Mouse (Mus musculus) cerebellum, postnatal 10 days (tissue): ENCODE measurements at regions not wholly inside any gene's neighbourhood (a gene's known extent, or its start where the extent isn't known, plus 50 kb on each side); places are given as distances from the start of the nearest gene placed in this dataset.
A peak's percentile ranks its signal among the peaks of the same experiment; 100 is the strongest.
"Not testable (repeated sequence)": the region's sequence is repeated elsewhere in the genome, so short reads cannot be mapped to it uniquely, and the experiment has no call there.

Source experiments
- DNase-seq, 2 experiments: peaks; one replicate each; pipeline ENCODE4 v3.0.0; 2021; ENCODE audit warnings: mixed read lengths in 2 of 2

DNA sequence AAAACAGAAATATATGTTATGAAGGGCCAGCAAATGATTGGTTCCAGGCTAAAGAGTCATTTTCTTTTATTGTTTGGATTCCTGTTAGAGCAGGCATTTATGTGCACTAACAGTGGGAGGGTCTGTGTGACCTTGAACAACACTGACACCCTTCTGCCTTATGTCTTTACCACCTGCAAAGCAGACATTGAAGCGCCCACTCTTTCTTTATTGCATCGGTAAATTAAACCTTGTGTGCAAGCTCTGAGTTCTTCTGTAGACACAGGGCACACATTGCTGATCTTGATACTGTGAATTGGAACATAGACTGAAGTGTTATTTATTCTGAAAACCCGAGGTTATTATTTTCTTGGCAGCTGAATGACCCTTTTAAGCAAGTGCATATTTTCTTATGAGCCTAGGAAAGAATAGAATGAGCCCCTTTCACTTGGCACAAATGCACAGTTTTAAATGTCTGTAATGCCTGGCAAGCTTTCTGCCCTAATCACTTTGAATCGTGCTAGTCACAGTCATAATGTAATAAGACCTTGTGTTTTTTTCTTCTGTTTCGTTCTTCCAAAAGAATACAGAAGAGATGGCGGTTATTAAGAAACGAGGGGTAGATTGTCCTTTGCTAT is 125.1 kb upstream of the Cobl start:
- no peak for DNase-seq

DNA sequence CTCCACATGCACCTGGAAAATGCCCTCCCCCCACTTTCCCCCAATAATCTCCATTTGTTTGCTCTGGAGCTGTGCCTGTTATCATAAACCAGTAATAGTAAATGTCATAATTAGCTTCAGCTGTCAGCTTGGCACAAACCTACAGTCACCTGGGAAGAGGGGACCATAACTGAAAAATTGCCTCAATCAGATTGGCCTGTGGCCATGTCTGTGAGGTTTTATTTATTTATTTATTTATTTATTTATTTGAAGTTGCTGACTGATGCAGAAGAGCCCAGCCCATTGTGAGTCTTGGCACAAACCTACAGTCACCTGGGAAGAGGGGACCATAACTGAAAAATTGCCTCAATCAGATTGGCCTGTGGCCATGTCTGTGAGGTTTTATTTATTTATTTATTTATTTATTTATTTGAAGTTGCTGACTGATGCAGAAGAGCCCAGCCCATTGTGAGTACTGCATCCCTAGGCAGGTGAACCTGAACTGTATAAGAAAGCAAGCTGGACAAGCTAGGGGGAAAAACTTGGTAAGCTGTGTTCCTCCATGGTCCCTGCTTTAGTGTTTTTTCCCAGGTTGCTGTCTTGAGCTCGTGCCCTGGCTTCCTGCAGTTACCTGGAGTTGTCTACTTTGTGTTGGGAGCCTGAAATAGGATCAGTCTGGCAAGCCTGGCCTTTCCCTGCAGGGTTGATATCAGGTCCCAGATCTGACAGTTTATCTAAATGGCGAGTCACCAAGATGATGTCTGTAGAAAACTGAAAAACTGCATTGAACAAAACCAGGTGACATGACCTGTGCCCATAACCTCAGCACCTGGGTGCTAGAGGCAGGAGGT is 120.3 kb upstream of the Cobl start:
- DNase-seq = peak; percentile 47 to 69

DNA sequence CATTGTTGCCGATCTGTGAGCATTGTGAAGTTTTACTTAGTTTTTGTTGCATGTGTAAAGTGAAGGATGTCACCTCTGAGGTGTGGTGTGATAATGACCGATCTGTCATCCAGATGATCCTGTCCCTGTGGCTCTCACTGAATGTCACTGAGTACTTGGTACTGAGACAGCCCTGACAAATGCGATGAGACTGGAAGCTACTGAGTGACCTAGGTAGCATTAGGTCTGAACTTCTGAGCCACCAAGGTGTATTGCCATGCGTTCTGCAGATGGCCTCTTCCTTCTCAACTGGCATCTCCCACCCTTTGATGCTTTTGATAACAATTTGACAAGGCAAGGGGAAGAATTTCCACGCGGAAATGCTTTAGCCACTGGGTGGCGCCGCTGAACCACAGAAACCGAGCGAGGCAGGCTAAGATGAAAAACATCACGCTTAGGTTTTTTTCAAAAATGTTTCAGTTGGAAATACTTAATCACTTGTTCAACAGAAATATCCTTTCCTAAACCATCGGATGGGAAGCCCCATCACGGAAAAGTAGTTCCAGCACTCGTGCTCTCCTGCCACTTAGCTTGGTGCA is 114.3 kb upstream of the Cobl start:
- peak; percentile 81 to 84 for DNase-seq

DNA sequence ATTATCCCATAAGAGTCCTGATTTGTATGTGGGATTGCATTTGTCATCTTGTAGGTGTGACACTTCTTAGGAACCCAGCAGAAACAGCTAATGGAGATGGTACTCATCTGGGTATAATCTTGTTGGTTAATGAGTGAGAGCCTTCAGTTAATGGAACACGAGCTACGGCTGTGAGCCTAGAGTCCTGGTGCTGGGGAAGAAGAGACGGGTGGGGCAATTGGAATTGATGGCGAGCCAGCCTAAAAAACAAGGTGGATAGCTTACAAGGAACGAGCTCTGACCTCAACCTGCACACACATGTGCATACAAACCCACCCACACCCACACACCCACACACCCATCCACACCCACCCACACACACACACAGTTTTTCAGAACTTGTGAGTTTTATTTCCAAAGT is 94.9 kb upstream of the Cobl start:
- no peak for DNase-seq

DNA sequence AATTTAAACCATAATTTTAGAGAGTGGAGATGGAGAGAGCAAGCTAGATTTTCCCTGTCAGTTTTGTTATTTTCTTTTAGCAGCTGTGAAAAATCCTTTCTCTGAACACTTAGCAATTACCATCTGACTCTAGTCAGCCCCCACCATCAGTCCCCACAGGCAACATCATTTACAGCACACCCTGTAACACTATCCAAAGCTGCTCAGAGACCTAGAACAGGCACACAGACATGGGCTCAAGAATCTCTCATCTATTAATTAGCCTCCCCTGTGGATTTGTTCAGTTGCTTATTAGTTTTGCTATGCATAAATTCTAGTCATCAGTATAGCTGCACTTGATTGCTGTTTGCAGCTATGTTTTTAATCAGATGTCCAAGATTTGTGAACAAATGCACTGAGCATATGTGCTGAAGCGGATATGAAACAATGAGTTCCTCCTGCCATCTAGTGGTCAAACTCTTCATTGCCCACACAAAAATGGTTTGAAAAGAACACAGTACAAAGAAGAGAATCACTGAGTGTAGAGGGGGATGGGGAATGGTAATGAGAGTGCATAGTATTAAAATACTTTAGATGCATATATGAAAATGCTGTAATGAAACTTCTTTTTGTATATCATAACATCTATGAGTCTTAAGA is 94.4 kb upstream of the Cobl start:
- peak; percentile 62 to 72 for DNase-seq

DNA sequence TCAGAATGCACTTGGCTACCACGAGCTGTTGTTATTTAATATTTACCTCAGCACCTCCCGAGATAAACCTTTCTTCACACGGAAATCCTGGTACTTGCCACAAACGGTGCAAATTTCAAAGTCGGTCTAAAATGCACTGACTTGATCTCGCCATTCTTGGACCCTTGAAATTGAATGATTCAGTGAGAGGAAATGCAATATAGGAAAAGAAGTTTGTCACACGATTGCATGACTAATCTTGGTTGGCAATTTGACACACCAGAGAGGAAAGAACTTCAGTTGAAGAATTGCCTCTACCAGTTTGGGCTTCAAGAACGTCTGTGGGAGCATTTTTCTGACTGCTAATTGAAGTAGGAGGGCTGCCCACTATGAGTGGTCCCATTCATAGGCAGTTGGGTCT is 93.4 kb upstream of the Cobl start:
- DNase-seq = no peak

DNA sequence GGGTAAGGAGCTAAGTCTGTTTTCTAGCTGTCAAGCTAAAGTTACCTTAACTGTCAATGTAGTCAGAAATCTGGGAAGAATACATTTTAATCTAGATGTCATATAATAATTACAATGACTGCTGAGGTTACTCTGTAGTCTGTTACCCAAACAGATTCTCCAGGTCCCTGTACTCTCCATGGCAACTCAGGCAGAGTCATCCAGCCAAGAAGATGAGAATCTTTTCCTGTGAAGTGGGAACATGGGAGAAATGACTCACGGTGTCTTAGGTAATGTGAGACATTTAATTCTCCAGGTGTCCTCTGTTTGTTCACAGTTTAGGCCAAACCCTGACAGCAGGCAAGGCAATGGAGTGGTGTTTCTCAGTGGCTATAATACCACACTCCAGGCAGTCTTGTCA is 81.0 kb upstream of the Cobl start:
- no peak for DNase-seq

DNA sequence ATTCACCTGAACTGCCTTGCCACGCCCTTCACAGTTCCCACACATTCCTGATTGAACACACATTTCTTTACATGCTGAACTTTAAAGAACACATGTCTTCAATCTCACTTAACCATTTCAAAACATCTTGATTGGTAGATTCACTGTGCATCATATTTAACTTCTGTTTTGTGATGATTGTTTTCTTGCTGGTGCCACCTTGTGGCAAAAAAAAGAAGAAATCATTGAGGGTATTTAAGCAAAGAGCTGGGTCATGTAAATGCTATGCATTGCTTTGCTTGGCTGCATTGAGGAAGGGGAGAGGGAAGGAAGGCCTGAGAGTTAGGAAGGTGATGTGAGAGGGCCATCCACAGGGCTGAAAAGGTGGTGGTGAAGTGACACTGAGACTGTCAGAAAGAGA is 78.3 kb upstream of the Cobl start:
- peak in 1 of 2 experiments; percentile 22 for DNase-seq

DNA sequence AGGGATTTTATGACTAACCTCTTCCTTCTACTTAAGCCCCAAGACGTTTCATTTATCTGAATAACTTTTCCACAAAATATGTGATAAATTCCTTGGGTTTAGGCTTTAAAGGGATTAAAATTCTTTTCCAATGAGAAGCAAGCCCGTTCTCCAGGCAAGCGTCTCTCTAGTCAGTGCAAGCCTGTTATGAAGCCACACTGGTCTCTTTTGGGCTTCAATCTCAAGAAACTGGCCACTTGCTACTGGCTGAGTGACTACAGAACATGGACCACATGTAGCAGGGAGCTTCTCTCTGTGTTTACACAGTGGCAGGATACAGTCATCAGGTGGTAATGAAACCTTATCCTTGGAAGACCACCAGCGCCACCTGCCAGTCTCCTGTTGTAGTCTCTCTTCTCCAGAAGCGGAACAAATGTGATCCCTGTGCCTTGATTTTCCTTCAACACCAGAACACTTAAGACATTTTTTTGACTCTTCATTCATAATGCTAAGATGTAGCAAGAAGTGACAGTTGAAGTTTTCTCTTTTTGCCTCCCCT is 75.6 kb upstream of the Cobl start:
- peak; percentile 57 to 64 for DNase-seq

DNA sequence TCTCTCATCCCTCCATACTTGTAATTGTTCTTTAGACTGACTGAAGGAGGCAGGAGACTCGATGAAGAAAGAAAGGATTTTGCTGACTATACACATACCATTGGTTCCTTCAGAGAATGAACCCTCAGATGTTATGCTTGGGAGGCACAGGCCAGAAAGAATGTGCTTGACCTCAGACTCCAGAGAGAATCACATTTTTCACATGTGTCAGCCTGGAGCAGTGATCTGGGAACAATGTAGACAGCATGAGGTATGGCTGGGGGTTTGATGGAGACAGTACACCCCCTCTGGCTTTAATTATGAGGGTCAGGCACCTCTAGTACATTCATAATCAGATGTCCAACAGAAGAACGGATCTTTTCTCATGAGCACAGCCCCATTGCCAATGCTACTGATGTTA is 70.3 kb upstream of the Cobl start:
- no peak for DNase-seq

DNA sequence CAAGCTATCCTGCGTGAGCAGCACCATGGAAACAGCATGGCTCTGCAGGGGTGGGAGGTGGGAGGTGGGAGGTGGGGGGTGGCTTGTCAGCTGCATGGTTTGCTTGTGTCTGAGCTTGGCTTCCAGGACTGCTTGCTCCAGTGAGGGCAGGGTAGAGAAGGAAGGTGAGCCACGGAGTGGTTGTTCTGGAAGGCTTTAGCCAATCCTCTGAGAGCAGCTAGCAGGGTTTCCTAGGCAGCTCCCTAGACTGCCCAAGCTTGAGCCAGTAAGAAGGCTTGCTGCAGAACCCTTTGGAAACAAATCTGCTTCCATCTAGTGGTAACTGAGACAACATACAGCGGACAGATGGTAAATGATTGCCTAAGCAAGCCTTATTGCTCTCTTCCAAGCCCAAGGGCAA is 67.5 kb upstream of the Cobl start:
- peak; percentile 68 to 71 for DNase-seq

DNA sequence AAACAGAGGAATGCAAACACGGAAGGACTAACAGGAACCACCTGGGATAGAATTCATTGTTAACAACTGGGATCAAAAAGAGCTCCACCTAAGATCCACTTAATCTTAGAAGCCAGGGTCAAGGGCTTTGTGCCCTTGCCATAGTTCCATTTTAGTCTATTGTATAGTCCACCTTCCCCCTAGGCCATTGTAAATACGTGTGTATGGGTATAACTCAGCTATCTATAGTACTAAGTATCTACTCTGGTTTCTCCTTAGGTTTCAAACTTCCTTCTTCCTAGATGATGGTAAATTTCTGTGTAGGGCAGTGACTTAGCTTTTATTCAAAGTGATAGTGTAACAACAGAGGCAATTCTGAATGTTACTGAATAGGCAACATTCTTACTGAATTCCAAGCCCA is 57.3 kb upstream of the Cobl start:
- DNase-seq = not testable (repeated sequence)

DNA sequence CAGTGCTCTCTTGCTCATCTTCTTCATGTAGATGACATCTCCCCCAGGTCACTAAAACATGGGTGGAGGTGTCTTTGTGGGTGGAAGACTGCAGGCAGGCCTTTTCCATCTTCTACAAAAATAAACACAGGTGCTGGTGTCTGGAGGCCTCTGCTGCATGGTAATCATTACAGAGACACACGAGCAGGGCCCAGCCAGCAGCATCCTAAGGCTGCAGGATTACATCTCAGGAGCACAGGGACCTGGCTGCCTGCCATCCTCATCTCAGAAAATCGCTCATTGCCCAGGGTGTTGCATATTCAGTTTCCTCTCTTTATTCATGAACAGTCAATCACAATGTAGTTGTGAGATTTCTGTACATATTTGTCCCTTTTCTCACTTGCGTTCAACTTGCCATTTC is 56.5 kb upstream of the Cobl start:
- DNase-seq = peak; percentile 42 to 44

DNA sequence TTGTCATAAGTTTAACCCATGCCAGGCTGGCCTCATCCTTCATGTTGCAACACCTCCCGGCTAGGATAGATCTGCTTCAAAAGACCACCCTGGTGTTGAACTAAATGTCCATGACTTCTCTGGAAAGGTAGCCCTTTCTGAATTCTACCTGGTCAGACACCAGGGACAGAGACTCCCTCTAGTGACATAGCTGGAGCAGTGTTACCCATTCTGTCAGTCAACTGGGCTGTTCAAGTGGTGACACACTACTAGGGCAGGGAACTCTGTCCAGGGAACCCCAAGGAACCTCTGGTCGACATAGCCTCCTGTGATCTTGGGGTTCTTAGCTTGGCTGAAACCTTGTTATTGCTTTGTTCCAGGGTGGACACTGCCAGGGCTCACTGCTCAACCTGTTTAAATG is 51.6 kb upstream of the Cobl start:
- no peak for DNase-seq
